Mouse (Mus musculus) activated CD4-positive, CD25-positive, alpha-beta regulatory T cell, adult 4 months (primary cell): ENCODE results near the gene Btnl10. TPM values are rescaled to one million over a fixed set of nuclear protein-coding genes. Genes with fewer than 3 reads are reported as not detected.

Experiments
- ATAC-seq: one replicate; pipeline ENCODE4 v1.8.0; 2017
- polyA plus RNA-seq, 2 experiments: library from polyadenylated mRNA; unstranded; fragments of 100-300 nt; shearing (Covaris generic); gene quantifications; one replicate each; pipeline ENCODE4 v1.2.1; 2017

Btnl10 gene
- polyA plus RNA-seq, 2 experiments from 2014 or later = not detected

- ATAC-seq = no peak
Observed at GRCm38 (mm10) chr11:58931576-58931975, 13.9 kb downstream of the Btnl10 start.

GRCm38 (mm10) chr11:58937909-58938308, 20.2 kb downstream of the Btnl10 start:
- no peak for ATAC-seq

DNA sequence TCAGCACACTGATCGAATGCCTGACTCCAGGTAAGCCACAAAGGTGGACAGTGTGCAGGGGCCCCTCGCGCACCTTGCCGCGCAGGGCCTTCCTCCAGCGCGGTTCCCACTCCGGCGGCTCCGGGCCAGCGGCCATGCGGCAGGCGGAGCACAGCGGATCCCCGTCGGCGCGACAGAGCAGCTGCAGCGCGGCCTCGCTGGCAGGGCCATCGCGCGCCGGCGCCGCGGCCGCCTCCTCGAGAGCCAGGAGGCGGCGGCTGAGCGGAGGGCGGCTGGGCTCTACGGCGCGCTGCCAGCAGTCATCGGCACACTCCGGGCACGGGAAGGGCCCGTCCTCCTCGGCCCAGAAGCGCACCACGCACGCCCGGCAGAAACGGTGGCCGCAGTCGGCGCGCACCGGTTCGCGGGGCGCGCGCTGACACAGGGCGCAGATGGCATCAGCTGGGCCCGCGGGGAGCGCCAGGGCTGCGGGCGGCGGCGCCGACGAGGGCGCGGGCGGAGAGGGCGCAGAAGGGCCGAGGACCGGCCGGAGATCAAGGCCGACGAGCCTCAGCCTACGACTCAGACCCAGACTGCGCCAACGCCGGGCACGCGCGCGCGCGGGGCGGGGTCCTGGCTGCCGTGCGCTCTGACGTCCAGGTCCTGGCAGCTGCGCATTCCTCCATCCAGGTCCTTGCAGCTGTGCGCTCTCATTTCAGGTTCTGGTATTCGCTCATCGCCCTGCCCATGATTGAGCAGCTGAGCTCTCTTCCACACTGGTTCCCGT, 20.8 kb downstream of the Btnl10 start, which contains the start of gene Rnf187:
Gene Rnf187 (minus strand): TSS at position 595 of the 766 bp plus-strand sequence.
- ATAC-seq = peak; percentile 79

DNA sequence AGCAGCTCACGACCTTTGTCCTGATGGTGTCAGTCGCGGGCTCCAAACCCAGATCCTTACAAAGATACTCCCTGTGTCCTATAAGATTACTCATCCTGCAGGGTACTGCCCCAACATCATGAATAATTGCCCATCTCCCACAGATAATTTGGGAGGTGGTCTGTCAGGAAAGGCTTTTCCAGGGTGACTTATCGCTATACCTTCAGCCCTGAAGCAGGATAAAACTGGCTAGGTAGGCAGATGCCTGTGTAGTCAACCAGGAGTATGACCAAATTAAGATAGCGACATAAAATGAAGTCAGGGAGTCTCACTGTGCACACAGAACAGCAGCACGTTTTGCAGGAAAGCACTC, 21.4 kb downstream of the Btnl10 start:
- no peak for ATAC-seq

DNA sequence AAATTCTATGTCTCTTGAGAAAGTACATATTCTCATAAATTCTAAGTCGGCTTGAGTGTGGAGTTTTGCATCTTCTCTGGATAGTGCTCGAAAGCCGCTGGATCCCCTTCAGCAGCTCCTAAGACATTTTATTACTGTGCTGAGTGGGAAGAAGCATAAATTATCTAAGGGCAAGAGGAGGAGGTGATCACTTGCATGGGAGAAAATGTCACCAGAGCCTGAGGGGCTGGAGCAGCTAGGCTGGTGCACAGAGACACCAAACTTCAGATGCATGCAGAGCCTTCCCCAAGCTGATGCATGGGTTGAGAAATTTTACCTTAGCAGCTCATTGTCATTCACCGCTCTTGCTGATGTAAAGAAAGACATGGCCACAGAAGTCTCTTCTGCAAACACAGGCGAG, 26.4 kb downstream of the Btnl10 start:
- ATAC-seq = no peak

DNA sequence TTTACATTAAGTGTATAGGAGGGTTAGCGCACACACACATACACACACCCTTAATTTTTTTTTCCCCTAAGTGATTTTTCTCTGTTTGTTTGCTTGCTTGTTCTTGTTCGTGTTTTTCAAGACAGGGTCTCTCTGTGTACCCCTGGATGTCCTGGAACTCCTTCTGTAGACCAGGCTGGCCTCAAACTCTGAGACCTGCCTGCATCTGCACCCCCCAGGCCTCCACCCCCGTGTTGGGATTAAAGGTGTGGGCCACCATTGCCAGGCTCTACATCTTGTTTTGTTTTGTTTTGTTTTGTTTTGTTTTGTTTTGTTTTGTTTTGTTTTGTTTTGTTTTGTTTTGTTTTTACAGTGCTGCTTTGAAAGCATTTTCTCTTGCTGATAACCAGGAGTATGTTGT, 29.6 kb downstream of the Btnl10 start:
- ATAC-seq = no peak

GRCm38 (mm10) chr11:58947798-58948528, 30.3 kb downstream of the Btnl10 start:
- no peak for ATAC-seq

GRCm38 (mm10) chr11:58948542-58949479, 31.1 kb downstream of the Btnl10 start, which contains the start of gene Hist3h2ba:
Hist3h2ba (plus strand) TSS chr11:58948920.
- ATAC-seq = peak; percentile 93

GRCm38 (mm10) chr11:58949480-58950431, 32.0 kb downstream of the Btnl10 start:
- ATAC-seq = no peak

DNA sequence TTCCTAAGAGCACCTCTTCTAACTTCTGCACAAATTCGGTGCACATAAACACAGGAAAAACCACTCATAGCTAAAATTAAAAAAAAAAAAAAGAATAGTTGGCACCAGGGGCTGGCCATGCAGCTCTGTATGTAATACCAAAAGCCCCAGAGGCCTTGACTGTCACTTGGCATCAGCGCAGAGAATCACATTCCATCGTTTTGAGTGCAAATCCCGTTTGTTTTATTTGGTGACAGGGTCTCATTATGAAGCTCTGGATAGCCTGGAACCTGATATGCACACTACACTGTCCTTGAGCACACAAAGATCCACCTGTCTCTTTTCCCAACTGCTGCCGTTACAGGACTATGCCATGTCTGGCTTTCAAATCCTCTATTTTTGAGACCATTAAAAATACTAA, 33.5 kb downstream of the Btnl10 start:
- ATAC-seq = no peak

DNA sequence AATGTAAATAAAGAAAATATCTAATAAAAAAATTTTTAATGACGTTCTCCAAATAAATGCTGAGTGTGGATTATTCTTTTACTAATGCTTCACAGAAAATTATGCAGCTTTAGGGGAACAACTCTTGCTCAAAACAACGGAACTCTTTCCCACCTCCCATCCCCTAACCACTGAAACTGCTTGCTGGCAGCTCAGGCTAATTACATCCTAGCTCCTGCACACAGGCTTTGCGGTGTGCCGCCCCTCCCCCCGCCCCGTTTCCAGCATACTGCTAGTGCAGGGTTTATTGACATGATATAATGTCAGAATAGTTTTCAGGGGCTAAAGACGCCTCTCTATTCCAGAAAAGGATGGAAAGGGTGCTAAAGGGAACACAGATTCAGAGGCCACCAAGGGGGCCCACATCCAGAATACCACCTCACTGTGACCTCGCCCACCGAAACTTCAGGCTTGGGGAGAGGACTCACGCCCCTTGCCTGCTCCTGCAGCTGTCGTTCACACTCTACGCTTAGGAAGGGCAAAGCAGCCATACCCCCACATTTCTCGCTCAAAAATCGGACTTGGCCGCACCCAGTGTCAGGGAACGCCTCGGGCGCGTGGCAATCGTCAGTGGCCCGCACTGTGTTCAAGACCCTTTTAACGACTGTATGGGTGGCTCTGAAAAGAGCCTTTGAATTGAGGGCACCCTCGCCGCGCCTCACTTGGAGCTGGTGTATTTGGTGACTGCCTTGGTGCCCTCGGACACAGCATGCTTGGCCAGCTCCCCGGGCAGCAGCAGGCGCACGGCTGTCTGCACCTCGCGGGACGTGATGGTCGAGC, 35.9 kb downstream of the Btnl10 start:
- ATAC-seq = no peak

DNA sequence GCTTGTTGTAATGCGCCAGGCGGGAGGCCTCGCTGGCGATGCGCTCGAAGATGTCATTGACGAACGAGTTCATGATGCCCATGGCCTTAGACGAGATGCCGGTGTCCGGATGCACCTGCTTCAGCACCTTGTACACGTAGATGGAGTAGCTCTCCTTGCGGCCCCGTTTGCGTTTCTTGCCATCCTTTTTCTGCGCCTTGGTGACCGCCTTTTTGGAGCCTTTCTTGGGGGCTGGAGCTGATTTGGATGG, 36.4 kb downstream of the Btnl10 start:
- peak; percentile 39 for ATAC-seq

- peak; percentile 96 for ATAC-seq
Observed at GRCm38 (mm10) chr11:58954420-58955142, 36.9 kb downstream of the Btnl10 start, which contains the start of the genes Hist3h2a and Trim17. Hist3h2a (plus strand) TSS chr11:58954685. Trim17 (plus strand) TSS chr11:58954685.

DNA sequence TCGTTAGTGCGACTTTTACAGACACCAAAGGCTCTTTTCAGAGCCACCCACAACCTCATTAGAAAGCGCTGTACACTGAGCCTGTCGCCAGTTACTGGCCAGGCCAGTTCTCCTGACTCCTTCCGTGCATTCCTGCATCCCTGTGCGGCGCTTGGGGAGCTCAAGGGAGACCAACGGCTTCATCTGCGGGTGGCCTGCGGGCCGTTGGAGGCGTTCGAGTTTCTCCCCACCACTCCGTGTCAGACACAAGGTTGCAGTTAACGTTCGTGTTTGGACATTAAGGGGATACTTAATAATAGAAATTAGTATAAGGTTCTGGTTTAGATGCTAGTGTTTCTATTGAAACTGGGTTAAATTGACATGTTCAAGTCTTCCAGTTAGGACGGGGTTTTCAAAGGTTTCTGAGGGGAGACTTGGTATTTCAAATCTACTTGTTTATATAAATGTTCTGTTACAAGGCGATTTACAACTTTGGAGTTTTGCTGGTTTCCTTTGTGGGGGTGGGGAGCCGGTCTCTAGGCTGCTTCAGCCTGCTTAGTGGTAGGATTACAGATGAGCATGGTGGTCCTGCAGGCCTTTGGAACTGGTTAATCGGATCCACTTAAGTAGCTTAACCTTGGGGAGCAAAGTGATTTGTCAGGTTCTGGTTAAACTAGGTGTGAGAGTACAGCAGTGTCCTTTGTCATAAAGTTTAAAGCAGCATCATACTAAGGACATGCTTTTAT, 37.6 kb downstream of the Btnl10 start:
- peak; percentile 25 for ATAC-seq

DNA sequence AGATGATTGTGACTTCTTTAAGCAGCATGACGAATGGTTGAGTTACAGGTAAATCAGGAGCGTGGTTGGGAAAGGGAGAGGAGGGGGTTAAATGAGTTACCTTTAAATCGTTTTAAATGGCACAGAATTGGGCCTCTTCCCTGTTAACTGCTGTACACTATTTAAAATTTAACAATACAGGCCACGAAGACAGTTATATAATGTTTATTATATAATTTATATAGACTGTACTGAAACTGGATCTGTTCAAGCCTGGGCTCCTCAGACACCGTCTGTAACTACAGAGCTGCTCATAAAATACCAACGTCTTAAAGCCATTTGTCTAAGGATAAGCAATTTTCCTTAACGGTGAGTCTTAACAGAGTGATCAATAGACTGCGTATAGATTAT, 38.2 kb downstream of the Btnl10 start:
- no peak for ATAC-seq

DNA sequence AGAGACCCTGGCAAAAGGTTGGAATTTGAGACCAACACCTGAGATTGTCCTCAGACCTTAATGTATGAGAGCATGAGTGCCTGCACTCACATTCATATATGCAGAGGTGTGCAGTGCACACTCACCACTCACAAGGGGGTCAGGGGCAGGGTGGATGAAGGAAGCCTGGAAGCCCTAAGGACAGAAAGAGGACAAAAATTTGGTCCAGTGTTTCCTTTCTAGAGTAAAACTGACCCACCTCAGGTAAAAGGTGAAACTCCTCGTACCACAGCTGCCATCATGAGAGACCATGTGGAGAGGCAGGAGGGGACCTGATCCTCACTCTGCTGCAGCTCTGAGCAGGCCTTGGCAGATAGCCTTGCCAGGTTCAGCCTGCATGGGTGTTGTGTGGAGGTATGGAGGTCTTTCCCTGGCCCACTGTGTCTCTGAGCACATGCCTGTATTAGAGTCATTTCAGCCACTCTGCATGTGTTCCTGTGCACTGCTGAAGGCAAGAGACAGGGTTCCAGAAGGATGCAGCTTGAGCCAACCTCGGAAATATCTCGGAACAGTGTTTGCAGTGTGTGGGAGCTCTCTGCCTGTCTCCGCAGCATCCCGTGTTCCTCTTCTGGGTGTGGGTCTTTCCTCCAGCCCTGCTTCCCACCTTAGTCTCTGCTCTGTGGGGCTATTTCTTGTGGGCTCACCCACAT, 39.7 kb downstream of the Btnl10 start:
- no peak for ATAC-seq

DNA sequence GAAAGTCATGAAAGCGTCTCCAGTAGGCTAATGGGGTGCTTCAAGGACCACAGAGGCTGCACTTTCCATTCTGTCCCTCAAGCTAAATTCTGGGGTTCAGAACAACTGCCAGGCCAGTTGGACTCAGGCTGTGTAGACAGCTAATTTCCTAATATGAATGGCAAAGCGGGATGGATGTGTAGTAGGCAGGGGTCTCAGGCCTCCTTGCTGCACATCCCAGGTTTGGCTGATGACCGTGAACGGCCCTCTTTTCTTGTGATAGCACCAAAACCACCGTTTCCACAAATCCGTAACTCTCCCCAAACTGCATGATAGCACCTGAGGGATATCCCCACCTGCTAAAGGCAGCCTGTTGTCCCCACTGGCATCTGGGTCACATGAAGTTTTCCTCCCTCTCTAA, 40.8 kb downstream of the Btnl10 start:
- ATAC-seq = no peak

DNA sequence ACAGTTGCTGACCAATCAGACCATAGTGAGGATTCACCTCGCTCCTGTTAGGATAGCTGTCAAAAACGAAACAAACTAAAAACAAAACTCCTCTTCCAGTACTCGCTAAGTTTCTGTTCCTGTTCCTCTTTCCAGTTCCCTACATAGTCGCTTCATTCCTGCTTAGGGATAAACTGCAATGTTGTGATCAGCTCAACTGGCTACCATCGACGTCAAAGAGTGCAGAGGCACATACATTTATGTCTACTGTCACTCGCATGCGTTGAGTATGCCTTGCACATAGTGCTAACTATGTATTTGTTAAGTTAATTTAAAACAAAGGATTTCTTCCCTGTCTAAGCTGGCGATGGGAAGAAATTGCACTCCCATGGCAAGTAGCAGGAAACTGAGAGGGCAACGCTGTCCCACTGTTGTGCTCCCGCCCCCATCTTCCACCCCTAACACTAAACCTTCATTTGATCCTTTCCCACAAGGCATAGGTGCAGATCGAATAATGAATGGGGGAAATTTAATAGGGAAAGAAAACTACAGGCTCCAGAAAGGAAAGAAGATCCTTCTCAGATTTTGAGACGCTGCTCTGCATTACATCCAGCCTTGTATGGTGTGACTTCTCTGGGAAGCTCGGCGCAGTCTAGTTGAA, 41.6 kb downstream of the Btnl10 start:
- no peak for ATAC-seq
